Mouse (Mus musculus): ENCODE results near the gene Dnaja2. TPM values are rescaled to one million over a fixed set of nuclear protein-coding genes. Genes with fewer than 3 reads are reported as not detected.

The Dnaja2 gene
- total RNA-seq (2014; fragmentation: Nextera tagmentation) (81.1 and 106 TPM in 2 replicates), total RNA-seq (2017) (98.8 and 105 TPM in 2 replicates), polyA plus RNA-seq (2012) (127 and 137 TPM in 2 replicates)

- peak within 1 kb of the TSS; percentile 93 for H3K4me3 ChIP-seq (ENCODE audit: low read depth, low read length)
- ATAC-seq (ENCODE audit: extremely low read depth, insufficient number of reproducible peaks, low FRiP score, poor library complexity, severe bottlenecking), result peak; percentile 54; the same call in 1 of the 2 replicates
- H3K4me1 ChIP-seq (ENCODE audit: insufficient read depth, low read depth, low read length), result peaks cover 60% of the 10 kb centered on the region
- no peaks in the 10 kb centered on the region for H3K27me3 ChIP-seq (ENCODE audit: insufficient read depth, low read length)
- H3K9me3 ChIP-seq (replicated peaks), result no peaks in the 10 kb centered on the region
- peak; percentile 74 for DNase-seq (ENCODE audit: low spot score)
- TF ChIP-seq GATA1 (IDR thresholded peaks at IDR 0.05; ENCODE audit: borderline replicate concordance, low read length) (no peak), POLR2AphosphoS5 (IDR thresholded peaks at IDR 0.05; ENCODE audit: insufficient replicate concordance, low read depth, low read length) (no peak), CTCF (IDR thresholded peaks at IDR 0.05; ENCODE audit: low read depth, low read length) (no peak), TAL1 (conservative IDR thresholded peaks at IDR 0.05; ENCODE audit: low read depth, low read length) (no peak)
- peaks cover 30% of the 10 kb centered on the region for H3K36me3 ChIP-seq (replicated peaks)
Observed at GRCm38 (mm10) chr8:85555181-85556145, at the start of gene Dnaja2. TSS of gene Dnaja2 (minus strand) at chr8:85555344.

GRCm38 (mm10) chr8:85604201-85604600 lies 49.1 kb upstream of the Dnaja2 start:
- ATAC-seq (ENCODE audit: extremely low read depth, insufficient number of reproducible peaks, low FRiP score, poor library complexity, severe bottlenecking) (no peak), DNase-seq (ENCODE audit: low spot score) (no peak)
- no peaks in the 10 kb centered on the region for H3K9me3 ChIP-seq (replicated peaks)
- H3K36me3 ChIP-seq (replicated peaks), result no peaks in the 10 kb centered on the region
- peaks cover 10% of the 10 kb centered on the region; the same call in 1 of the 2 replicates for H3K27me3 ChIP-seq (ENCODE audit: insufficient read depth, low read length)
- H3K4me1 ChIP-seq (ENCODE audit: insufficient read depth, low read depth, low read length), result peaks cover 3% of the 10 kb centered on the region; the same call in 1 of the 2 replicates
- no peak overlapping the region for H3K4me3 ChIP-seq (ENCODE audit: low read depth, low read length)
- TF ChIP-seq CTCF (IDR thresholded peaks at IDR 0.05; ENCODE audit: low read depth, low read length) (no peak), POLR2AphosphoS5 (IDR thresholded peaks at IDR 0.05; ENCODE audit: insufficient replicate concordance, low read depth, low read length) (no peak), GATA1 (IDR thresholded peaks at IDR 0.05; ENCODE audit: borderline replicate concordance, low read length) (no peak), TAL1 (conservative IDR thresholded peaks at IDR 0.05; ENCODE audit: low read depth, low read length) (no peak), GATA2 (IDR thresholded peaks at IDR 0.05; ENCODE audit: borderline replicate concordance, low read depth, low read length) (no peak)

GRCm38 (mm10) chr8:85603203-85603895 lies 48.2 kb upstream of the Dnaja2 start:
- peaks cover 11% of the 10 kb centered on the region; the same call in 1 of the 2 replicates for H3K27me3 ChIP-seq (ENCODE audit: insufficient read depth, low read length)
- peaks cover 3% of the 10 kb centered on the region; the same call in 1 of the 2 replicates for H3K4me1 ChIP-seq (ENCODE audit: insufficient read depth, low read depth, low read length)
- H3K36me3 ChIP-seq (replicated peaks), result no peaks in the 10 kb centered on the region
- ATAC-seq (ENCODE audit: extremely low read depth, insufficient number of reproducible peaks, low FRiP score, poor library complexity, severe bottlenecking), result no peak
- no peak for DNase-seq (ENCODE audit: low spot score)
- H3K4me3 ChIP-seq (ENCODE audit: low read depth, low read length), result no peak overlapping the region
- TF ChIP-seq GATA2 (IDR thresholded peaks at IDR 0.05; ENCODE audit: borderline replicate concordance, low read depth, low read length) (no peak), POLR2AphosphoS5 (IDR thresholded peaks at IDR 0.05; ENCODE audit: insufficient replicate concordance, low read depth, low read length) (no peak), GATA1 (IDR thresholded peaks at IDR 0.05; ENCODE audit: borderline replicate concordance, low read length) (no peak), TAL1 (conservative IDR thresholded peaks at IDR 0.05; ENCODE audit: low read depth, low read length) (no peak), CTCF (IDR thresholded peaks at IDR 0.05; ENCODE audit: low read depth, low read length) (no peak)
- H3K9me3 ChIP-seq (replicated peaks), result no peaks in the 10 kb centered on the region

- Histone ChIP-seq H3K4me3 (ENCODE audit: low read depth, low read length) (no peak overlapping the region), H3K4me1 (ENCODE audit: insufficient read depth, low read depth, low read length) (peaks cover 3% of the 10 kb centered on the region; the same call in 1 of the 2 replicates), H3K27me3 (ENCODE audit: insufficient read depth, low read length) (peaks cover 11% of the 10 kb centered on the region; the same call in 1 of the 2 replicates), H3K9me3 (replicated peaks) (no peaks in the 10 kb centered on the region), H3K36me3 (replicated peaks) (no peaks in the 10 kb centered on the region)
- DNase-seq (ENCODE audit: low spot score) (no peak), ATAC-seq (ENCODE audit: extremely low read depth, insufficient number of reproducible peaks, low FRiP score, poor library complexity, severe bottlenecking) (no peak)
- TF ChIP-seq GATA1 (IDR thresholded peaks at IDR 0.05; ENCODE audit: borderline replicate concordance, low read length), result no peak
- no peak for TF ChIP-seq GATA2 (IDR thresholded peaks at IDR 0.05; ENCODE audit: borderline replicate concordance, low read depth, low read length)
- TF ChIP-seq TAL1 (conservative IDR thresholded peaks at IDR 0.05; ENCODE audit: low read depth, low read length), result no peak
- TF ChIP-seq CTCF (IDR thresholded peaks at IDR 0.05; ENCODE audit: low read depth, low read length), result no peak
- TF ChIP-seq POLR2AphosphoS5 (IDR thresholded peaks at IDR 0.05; ENCODE audit: insufficient replicate concordance, low read depth, low read length), result no peak
Observed at GRCm38 (mm10) chr8:85602737-85603136, 47.6 kb upstream of the Dnaja2 start.

- Histone ChIP-seq H3K27me3 (ENCODE audit: insufficient read depth, low read length) (peaks cover 11% of the 10 kb centered on the region; the same call in 1 of the 2 replicates), H3K4me3 (ENCODE audit: low read depth, low read length) (no peak overlapping the region), H3K9me3 (replicated peaks) (no peaks in the 10 kb centered on the region), H3K4me1 (ENCODE audit: insufficient read depth, low read depth, low read length) (peaks cover 3% of the 10 kb centered on the region; the same call in 1 of the 2 replicates), H3K36me3 (replicated peaks) (no peaks in the 10 kb centered on the region)
- ATAC-seq (ENCODE audit: extremely low read depth, insufficient number of reproducible peaks, low FRiP score, poor library complexity, severe bottlenecking) (no peak), DNase-seq (ENCODE audit: low spot score) (no peak)
- TF ChIP-seq GATA2 (IDR thresholded peaks at IDR 0.05; ENCODE audit: borderline replicate concordance, low read depth, low read length) (no peak), TAL1 (conservative IDR thresholded peaks at IDR 0.05; ENCODE audit: low read depth, low read length) (no peak), GATA1 (IDR thresholded peaks at IDR 0.05; ENCODE audit: borderline replicate concordance, low read length) (no peak), CTCF (IDR thresholded peaks at IDR 0.05; ENCODE audit: low read depth, low read length) (no peak), POLR2AphosphoS5 (IDR thresholded peaks at IDR 0.05; ENCODE audit: insufficient replicate concordance, low read depth, low read length) (no peak)
Observed at GRCm38 (mm10) chr8:85601741-85602140, 46.6 kb upstream of the Dnaja2 start.

All from G1E (cell line).